In the genomic region with DNA sequence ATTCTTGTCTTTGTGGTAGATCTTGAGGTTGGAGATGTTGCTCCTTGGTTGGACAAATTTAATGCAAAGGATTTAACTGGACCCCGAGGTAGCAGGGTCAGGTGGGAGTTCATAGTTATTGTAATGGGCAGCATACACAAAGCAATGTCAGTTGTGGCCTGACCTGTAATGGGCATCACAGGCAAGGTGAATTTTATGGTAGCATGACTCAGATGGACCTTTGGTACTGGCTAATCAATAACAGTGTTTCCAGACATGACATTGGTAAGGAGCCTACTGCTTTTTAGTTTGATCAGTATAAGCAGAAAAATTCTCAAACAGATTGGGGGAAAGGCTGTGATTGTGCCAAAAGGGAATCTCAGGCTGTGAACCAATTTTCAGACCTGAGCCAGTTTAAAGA, we compare ENCODE assay signal across 15 mouse cellular contexts.
"Had no signal": no experiment of that assay in that cellular context is flagged by ENCODE, and none has a peak within 500 bp of the region (broad histone marks: within the 10 kb centered on the region; RNA-seq: fewer than 3 reads in every experiment).

No protein-coding gene starts in this region.

- H3K27ac ChIP-seq: neural tube, embryonic 15.5 days; stomach, embryonic 15.5 days; stomach, postnatal 0 days had no signal

- H3K27me3 ChIP-seq: neural tube, embryonic 15.5 days; stomach, embryonic 15.5 days had no signal

- H3K9me3 ChIP-seq: neural tube, embryonic 15.5 days; stomach, embryonic 15.5 days had no signal

- H3K36me3 ChIP-seq: neural tube, embryonic 15.5 days; stomach, embryonic 15.5 days had no signal

- H3K4me3 ChIP-seq: neural tube, embryonic 15.5 days; stomach, embryonic 15.5 days had no signal

- H3K4me1 ChIP-seq: neural tube, embryonic 15.5 days; stomach, embryonic 15.5 days had no signal

- DNase-seq: retina, postnatal 1 day; right cerebral cortex, adult 18-20 months; right cerebral cortex, postnatal 14 days; right cerebral cortex, postnatal 25 days; right cerebral cortex, postnatal 4 days; spleen, adult 18-20 months; thymus, adult 18-20 months; thymus, adult 2 months; thymus, postnatal 14 days; thymus, postnatal 25 days; thymus, postnatal 36 days; thymus, postnatal 4 days had no signal

- H3K4me2 ChIP-seq: neural tube, embryonic 15.5 days; stomach, embryonic 15.5 days had no signal

- H3K9ac ChIP-seq: neural tube, embryonic 15.5 days; stomach, embryonic 15.5 days had no signal
